Mouse (Mus musculus) adrenal gland, postnatal 10 days (tissue): ENCODE results near the gene Wif1. TPM values are rescaled to one million over a fixed set of nuclear protein-coding genes. Genes with fewer than 3 reads are reported as not detected.

ENCODE experiments used
- DNase-seq: peaks from one replicate; pipeline ENCODE4 v3.0.0; 2021; ENCODE audit warnings: mixed read lengths
- long read RNA-seq, 2 experiments: library from polyadenylated mRNA; stranded (forward); transcript quantifications; one replicate each; pipeline ENCODE4 v2.0.0; 2021
- total RNA-seq, 2 experiments: library from RNA; stranded (reverse); gene quantifications; 2 replicates each; pipeline ENCODE4 v1.2.3; 2021

Gene Wif1
- 1 to 10 TPM in 1 of 2 experiments, under 1 TPM in 1; 0.39 to 2.6 TPM for total RNA-seq
- long read RNA-seq, experiment 1, partial matches to known transcripts: 0 of 4 reads
- long read RNA-seq, experiment 1, other reads (novel, unspliced or antisense): 0 of 4 reads
- long read RNA-seq, experiment 2: 0 reads

GRCm38 (mm10) chr10:121033826-121034568 lies at the start of gene Wif1:
TSS of gene Wif1 (plus strand) at chr10:121033960.
- peak; percentile 91 for DNase-seq

- DNase-seq: no peak
Measured at GRCm38 (mm10) chr10:121002135-121002534, 31.6 kb upstream of the Wif1 start.

- no peak for DNase-seq
Measured at GRCm38 (mm10) chr10:121011496-121011895, 22.3 kb upstream of the Wif1 start.

GRCm38 (mm10) chr10:121016291-121016690 lies 17.5 kb upstream of the Wif1 start:
- no peak for DNase-seq

- DNase-seq: peak; percentile 70
Measured at GRCm38 (mm10) chr10:121016711-121017503, 16.9 kb upstream of the Wif1 start.

GRCm38 (mm10) chr10:121022951-121023350 lies 10.8 kb upstream of the Wif1 start:
- peak; percentile 48 for DNase-seq

- DNase-seq: peak; percentile 46
Measured at GRCm38 (mm10) chr10:121031802-121032201, 2.0 kb upstream of the Wif1 start.

GRCm38 (mm10) chr10:121033128-121033791 lies 500 bp upstream of the Wif1 start:
- peak; percentile 85 for DNase-seq

- DNase-seq: no peak
Measured at GRCm38 (mm10) chr10:121034569-121034947, 798 bp downstream of the Wif1 start.

GRCm38 (mm10) chr10:121038556-121039284 lies 5.0 kb downstream of the Wif1 start:
- DNase-seq: no peak

GRCm38 (mm10) chr10:121040911-121041310 lies 7.2 kb downstream of the Wif1 start:
- no peak for DNase-seq

- no peak for DNase-seq
Measured at GRCm38 (mm10) chr10:121047440-121047839, 13.7 kb downstream of the Wif1 start.

- DNase-seq: no peak
Measured at GRCm38 (mm10) chr10:121052076-121052475, 18.3 kb downstream of the Wif1 start.

GRCm38 (mm10) chr10:121055452-121056188 lies 21.9 kb downstream of the Wif1 start:
- peak; percentile 84 for DNase-seq

GRCm38 (mm10) chr10:121056823-121057222 lies 23.1 kb downstream of the Wif1 start:
- DNase-seq: no peak

GRCm38 (mm10) chr10:121059043-121060003 lies 25.6 kb downstream of the Wif1 start:
- DNase-seq: peak; percentile 20

GRCm38 (mm10) chr10:121061336-121061835 lies 27.6 kb downstream of the Wif1 start:
- DNase-seq: no peak

- DNase-seq: no peak
Measured at GRCm38 (mm10) chr10:121062704-121063103, 28.9 kb downstream of the Wif1 start.

GRCm38 (mm10) chr10:121067416-121067951 lies 33.7 kb downstream of the Wif1 start:
- DNase-seq: peak; percentile 19
